Mouse (Mus musculus) hindbrain, embryonic 12.5 days (tissue): ENCODE results near the gene Psmb8. TPM values are rescaled to one million over a fixed set of nuclear protein-coding genes. Genes with fewer than 3 reads are reported as not detected.

Experiments used
- ATAC-seq: fragments of 200-750 bp; cut with Nextera tagmentation; 2 replicates; pipeline ENCODE4 v1.8.0; 2017; ENCODE audit warnings: moderate TSS enrichment; ENCODE audit not compliant: low FRiP score
- H3K27ac ChIP-seq: fragments of 300-500 bp; sonication (generic); 2 replicates; pipeline ENCODE4 v1.5.1; 2016; ENCODE audit warnings: mild to moderate bottlenecking
- H3K27me3 ChIP-seq: fragments of 300-500 bp; sonication (generic); 2 replicates; pipeline ENCODE4 v1.6.1; 2016; ENCODE audit warnings: mild to moderate bottlenecking
- H3K36me3 ChIP-seq: fragments of 300-500 bp; sonication (generic); 2 replicates; pipeline ENCODE4 v1.6.1; 2016; ENCODE audit warnings: mild to moderate bottlenecking
- H3K4me1 ChIP-seq: fragments of 300-500 bp; sonication (generic); 2 replicates; pipeline ENCODE4 v1.6.1; 2016
- H3K4me2 ChIP-seq: fragments of 300-500 bp; sonication (generic); replicated peaks from 2 replicates; pipeline ENCODE4 v1.6.1; 2016; ENCODE audit warnings: mild to moderate bottlenecking
- H3K4me3 ChIP-seq: fragments of 300-500 bp; sonication (generic); 2 replicates; pipeline ENCODE4 v1.5.1; 2016; ENCODE audit warnings: mild to moderate bottlenecking
- H3K9ac ChIP-seq: fragments of 300-500 bp; sonication (generic); 2 replicates; pipeline ENCODE4 v1.6.1; 2016; ENCODE audit warnings: mild to moderate bottlenecking, moderate library complexity
- H3K9me3 ChIP-seq: fragments of 300-500 bp; sonication (generic); replicated peaks from 2 replicates; pipeline ENCODE4 v1.6.1; 2016; ENCODE audit warnings: mild to moderate bottlenecking
- WGBS: fragments of 180-500 bp; shearing (Covaris S2); methylation state at CpG from one replicate; pipeline ENCODE4 v1.1.7; 2016; 5-methylcytosine and 5-hydroxymethylcytosine counted together
- polyA plus RNA-seq: library from polyadenylated mRNA; unstranded; fragments of >200 nt; fragmentation: Nextera tagmentation; extraction: Ambion mirVana; gene quantifications from 2 replicates; pipeline ENCODE4 v1.2.1, GENCODE M21; 2016

The Psmb8 gene
- polyA plus RNA-seq, 1 experiment from 2014 or later: 2.9 TPM

DNA sequence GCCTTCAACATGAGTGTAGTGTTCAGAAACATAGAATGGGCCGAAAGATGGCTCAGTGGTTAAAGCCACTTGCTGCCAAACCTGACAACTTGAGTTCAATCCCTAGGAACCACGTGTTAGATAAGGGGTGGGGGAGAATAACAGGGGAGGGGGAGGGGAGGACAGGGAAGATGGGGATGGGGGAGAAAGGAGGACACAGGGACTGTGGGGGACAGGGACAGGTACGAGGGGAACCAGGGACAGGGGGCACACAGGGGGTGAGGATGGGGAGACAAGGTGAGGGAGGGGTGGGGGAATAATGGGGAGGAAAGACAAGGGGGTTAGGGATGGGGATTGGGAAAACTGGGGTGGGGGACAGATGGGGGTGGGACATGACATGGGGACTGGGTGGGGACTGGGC is 42.8 kb downstream of the Psmb8 start:
- Histone ChIP-seq H3K9ac (no peak overlapping the region), H3K4me3 (no peak overlapping the region), H3K4me2 (no peak overlapping the region), H3K27me3 (no peaks in the 10 kb centered on the region), H3K9me3 (peaks cover 5% of the 10 kb centered on the region; the same call in 1 of the 2 replicates), H3K27ac (no peak overlapping the region), H3K4me1 (no peaks in the 10 kb centered on the region), H3K36me3 (no peaks in the 10 kb centered on the region)
- no peak for ATAC-seq
- 70% methylated on average over 3 of the region's 3 CpGs for WGBS

DNA sequence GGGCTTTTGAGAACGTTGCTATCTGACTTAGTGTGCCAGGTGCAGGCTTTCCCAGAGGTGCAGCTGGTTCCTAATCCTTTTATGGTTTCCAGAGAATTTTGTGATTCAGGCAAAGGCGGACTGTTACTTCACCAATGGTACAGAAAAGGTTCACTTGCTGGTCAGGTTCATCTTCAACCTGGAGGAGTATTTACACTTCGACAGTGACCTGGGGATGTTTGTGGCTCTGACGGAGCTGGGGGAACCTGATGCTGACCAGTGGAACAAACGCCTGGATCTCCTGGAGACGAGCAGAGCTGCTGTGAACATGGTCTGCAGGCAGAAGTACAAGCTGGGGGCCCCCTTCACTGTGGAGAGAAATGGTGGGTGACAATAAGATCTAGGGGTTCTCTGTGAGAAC is 43.4 kb downstream of the Psmb8 start:
- WGBS: 82% methylated on average over 6 of the region's 6 CpGs
- no peak for ATAC-seq

GRCm38 (mm10) chr17:34244656-34245055 is 47.1 kb downstream of the Psmb8 start:
- H3K4me3 ChIP-seq: no peak overlapping the region
- H3K36me3 ChIP-seq: no peaks in the 10 kb centered on the region
- WGBS: 77% methylated on average over 4 of the region's 4 CpGs
- H3K27me3 ChIP-seq: 0 out of 2 replicates have a peak, but pooled peaks cover 2% of the 10 kb centered on the region
- no peak overlapping the region for H3K4me2 ChIP-seq
- H3K9me3 ChIP-seq: peaks cover 5% of the 10 kb centered on the region; the same call in 1 of the 2 replicates
- no peaks in the 10 kb centered on the region for H3K4me1 ChIP-seq
- no peak overlapping the region for H3K9ac ChIP-seq
- no peak for ATAC-seq
- H3K27ac ChIP-seq: no peak overlapping the region

More for the DNA sequence above, 43.4 kb downstream of the Psmb8 start:
- no peak overlapping the region for H3K27ac ChIP-seq
- no peak overlapping the region for H3K4me3 ChIP-seq
- no peak overlapping the region for H3K4me2 ChIP-seq
- no peak overlapping the region for H3K9ac ChIP-seq
- H3K36me3 ChIP-seq: no peaks in the 10 kb centered on the region
- H3K9me3 ChIP-seq: peaks cover 5% of the 10 kb centered on the region; the same call in 1 of the 2 replicates
- H3K4me1 ChIP-seq: no peaks in the 10 kb centered on the region
- H3K27me3 ChIP-seq: no peaks in the 10 kb centered on the region

DNA sequence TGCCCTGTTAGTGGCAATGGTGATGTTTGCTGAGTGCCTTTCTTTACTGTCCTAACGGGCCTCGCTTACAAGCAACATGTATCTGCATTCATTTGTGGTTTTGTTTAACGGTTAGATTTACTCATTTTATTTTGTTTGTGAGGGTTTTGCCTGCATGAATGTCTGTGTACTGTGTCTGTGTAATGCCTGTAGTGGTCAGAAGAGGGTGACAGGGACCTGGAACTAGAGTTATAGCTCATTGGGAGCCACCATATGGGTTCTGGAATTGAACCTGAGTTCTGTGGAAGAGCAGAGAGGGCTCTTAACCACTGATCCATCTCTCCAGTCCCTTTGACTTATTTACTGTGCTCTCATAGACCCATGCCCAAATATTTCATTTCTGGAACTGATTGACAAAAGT is 49.5 kb downstream of the Psmb8 start:
- Histone ChIP-seq H3K9ac (no peak overlapping the region), H3K27ac (no peak overlapping the region), H3K36me3 (no peaks in the 10 kb centered on the region), H3K4me1 (no peaks in the 10 kb centered on the region), H3K9me3 (peaks cover 2% of the 10 kb centered on the region; the same call in 1 of the 2 replicates), H3K27me3 (0 out of 2 replicates have a peak, but pooled peaks cover 2% of the 10 kb centered on the region), H3K4me2 (no peak overlapping the region), H3K4me3 (no peak overlapping the region)
- 83% methylated on average over 3 of the region's 3 CpGs for WGBS
- no peak for ATAC-seq

DNA sequence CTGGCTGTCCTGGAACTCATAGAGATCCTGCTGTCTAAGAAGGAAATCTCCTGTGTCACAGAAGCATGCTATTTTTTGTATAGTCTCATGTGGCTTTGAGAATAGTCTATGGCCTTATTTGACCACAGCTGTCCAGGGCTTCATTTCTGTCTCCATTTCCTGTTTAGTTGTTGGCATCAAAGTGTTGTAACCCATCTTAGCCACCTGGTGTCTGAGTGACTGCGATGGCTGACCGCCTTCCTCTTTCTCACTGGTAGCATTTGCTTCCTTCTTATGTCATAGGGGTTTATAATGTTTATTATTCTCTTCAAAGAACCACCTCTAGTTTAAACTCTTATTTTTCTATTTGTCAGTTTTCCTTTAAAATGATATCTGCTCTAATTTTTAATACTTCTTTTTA is 51.2 kb downstream of the Psmb8 start:
- Histone ChIP-seq H3K4me1 (no peaks in the 10 kb centered on the region), H3K9me3 (no peaks in the 10 kb centered on the region), H3K36me3 (no peaks in the 10 kb centered on the region), H3K27ac (no peak overlapping the region), H3K27me3 (0 out of 2 replicates have a peak, but pooled peaks cover 2% of the 10 kb centered on the region), H3K4me2 (no peak overlapping the region), H3K4me3 (no peak overlapping the region), H3K9ac (no peak overlapping the region)
- WGBS: 74% methylated on average over 2 of the region's 2 CpGs
- ATAC-seq: no peak

GRCm38 (mm10) chr17:34249361-34249760 is 51.8 kb downstream of the Psmb8 start:
- no peak for ATAC-seq
- Histone ChIP-seq H3K9ac (no peak overlapping the region), H3K4me1 (no peaks in the 10 kb centered on the region), H3K27me3 (0 out of 2 replicates have a peak, but pooled peaks cover 2% of the 10 kb centered on the region), H3K4me2 (no peak overlapping the region), H3K27ac (no peak overlapping the region), H3K9me3 (no peaks in the 10 kb centered on the region), H3K36me3 (no peaks in the 10 kb centered on the region), H3K4me3 (no peak overlapping the region)
- 49% methylated on average over 3 of the region's 3 CpGs for WGBS

DNA sequence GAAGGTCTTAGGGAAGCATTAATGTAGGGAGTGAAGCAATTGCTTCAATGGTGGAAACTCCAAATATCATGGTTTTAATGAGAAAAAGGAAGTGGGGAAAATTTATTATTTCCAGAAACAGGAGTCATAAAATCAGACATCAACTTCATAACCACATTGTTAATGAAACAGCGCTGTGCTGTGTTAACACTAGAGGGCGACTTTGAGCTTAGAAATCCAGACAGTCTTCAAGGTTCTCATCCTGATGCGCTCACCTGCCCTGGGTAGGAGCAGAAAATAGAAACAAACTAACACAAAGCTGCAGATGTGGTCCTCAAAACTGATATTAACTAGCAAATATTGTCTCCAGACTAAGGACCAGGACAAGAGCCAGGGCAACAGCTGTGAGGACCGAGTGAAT is 52.4 kb downstream of the Psmb8 start:
- no peak overlapping the region for H3K27ac ChIP-seq
- no peak overlapping the region for H3K4me3 ChIP-seq
- no peaks in the 10 kb centered on the region for H3K9me3 ChIP-seq
- H3K27me3 ChIP-seq: 0 out of 2 replicates have a peak, but pooled peaks cover 2% of the 10 kb centered on the region
- no peaks in the 10 kb centered on the region for H3K4me1 ChIP-seq
- ATAC-seq: no peak
- H3K36me3 ChIP-seq: no peaks in the 10 kb centered on the region
- H3K4me2 ChIP-seq: no peak overlapping the region
- no peak overlapping the region for H3K9ac ChIP-seq
- 21% methylated on average over 4 of the region's 4 CpGs for WGBS

Other genes starting within 250 kb of the Psmb8 start
- 9.9 TPM in 2 replicates for gene B3galt4, start 246.2 kb upstream of the Psmb8 start, polyA plus RNA-seq
- gene Vps52, start 241.9 kb upstream of the Psmb8 start, polyA plus RNA-seq: 65.0 and 65.9 TPM in 2 replicates
- gene Rps18, start 241.7 kb upstream of the Psmb8 start, polyA plus RNA-seq: 834 and 931 TPM in 2 replicates
- gene H2-K1, start 197.4 kb upstream of the Psmb8 start, polyA plus RNA-seq: 13.8 and 16.6 TPM in 2 replicates
- gene Ring1, start 173.0 kb upstream of the Psmb8 start, polyA plus RNA-seq: 28.2 and 29.7 TPM in 2 replicates
- 57.5 and 67.6 TPM in 2 replicates for gene H2-Ke6, start 169.7 kb upstream of the Psmb8 start, polyA plus RNA-seq
- gene Slc39a7, start 166.0 kb upstream of the Psmb8 start, polyA plus RNA-seq: 179 and 187 TPM in 2 replicates
- gene Rxrb, start 165.9 kb upstream of the Psmb8 start, polyA plus RNA-seq: 64.9 and 68.3 TPM in 2 replicates
- 7.8 and 18.0 TPM in 2 replicates for gene Col11a2, start 158.3 kb upstream of the Psmb8 start, polyA plus RNA-seq
- 0.29 and 0.39 TPM in 2 replicates for gene H2-Oa, start 105.4 kb upstream of the Psmb8 start, polyA plus RNA-seq
- 13.1 and 14.2 TPM in 2 replicates for gene H2-DMa, start 78.2 kb upstream of the Psmb8 start, polyA plus RNA-seq
- 137 and 151 TPM in 2 replicates for gene Brd2, start 75.1 kb upstream of the Psmb8 start, polyA plus RNA-seq
- 0.21 TPM in 1 of 2 replicates, not detected in the other for gene H2-DMb2, start 54.4 kb upstream of the Psmb8 start, polyA plus RNA-seq
- gene H2-DMb1, start 44.6 kb upstream of the Psmb8 start, polyA plus RNA-seq: 1.4 and 2.1 TPM in 2 replicates
- 1.8 and 2.2 TPM in 2 replicates for gene Tap1, start 10.2 kb upstream of the Psmb8 start, polyA plus RNA-seq
- gene Psmb9, start 10.0 kb upstream of the Psmb8 start, polyA plus RNA-seq: 1.0 TPM in 2 replicates
- 1.3 and 1.4 TPM in 2 replicates for gene Tap2, start 5.8 kb downstream of the Psmb8 start, polyA plus RNA-seq
- not detected in 2 replicates for gene H2-Ob, start 41.2 kb downstream of the Psmb8 start, polyA plus RNA-seq
- gene H2-Ab1, start 60.0 kb downstream of the Psmb8 start, polyA plus RNA-seq: 1.5 and 1.7 TPM in 2 replicates
- gene H2-Aa, start 90.1 kb downstream of the Psmb8 start, polyA plus RNA-seq: 0.19 TPM in 1 of 2 replicates, not detected in the other
- gene H2-Eb1, start 108.1 kb downstream of the Psmb8 start, polyA plus RNA-seq: 1.5 and 1.7 TPM in 2 replicates
- 0.06 TPM in 1 of 2 replicates, not detected in the other for gene H2-Eb2, start 127.9 kb downstream of the Psmb8 start, polyA plus RNA-seq
- not detected in 2 replicates for gene Btnl2, start 157.1 kb downstream of the Psmb8 start, polyA plus RNA-seq
- gene Btnl1, start 179.4 kb downstream of the Psmb8 start, polyA plus RNA-seq: not detected in 2 replicates
- gene BC051142, start 201.1 kb downstream of the Psmb8 start, polyA plus RNA-seq: 1.9 and 2.5 TPM in 2 replicates